Mouse (Mus musculus) megakaryocyte, adult 5-6 weeks (primary cell): ENCODE results near the gene Chd8. TPM values are rescaled to one million over a fixed set of nuclear protein-coding genes. Genes with fewer than 3 reads are reported as not detected.
A peak's percentile ranks its signal among the peaks of the same experiment; 100 is the strongest.
"Not testable (repeated sequence)": the region's sequence is repeated elsewhere in the genome, so short reads cannot be mapped to it uniquely, and the experiment has no call there.

Experiments
- ATAC-seq: 2 replicates; pipeline ENCODE4 v1.8.0; 2016; ENCODE audit warnings: mild to moderate bottlenecking, inconsistent platforms; ENCODE audit not compliant: poor library complexity, severe bottlenecking
- total RNA-seq, 2 experiments: library from RNA; stranded (forward) in 1 of 2; stranded (reverse) in 1 of 2; fragments of 153-499, 151-499 nt in 1 of 2; fragments of 221-1000, 200-1000 nt in 1 of 2; gene quantifications; 2 replicates each; pipeline versions ENCODE4 v1.2.3 to v1.2.4; 2015 to 2017

Gene Chd8
- total RNA-seq (2015): 73.1 and 77.7 TPM in 2 replicates
- total RNA-seq (2017): 36.9 and 47.6 TPM in 2 replicates

GRCm38 (mm10) chr14:52257484-52258213 is at the start of gene Chd8:
TSS of gene Chd8 (minus strand) at chr14:52257780.
- peak; percentile 98 for ATAC-seq

- ATAC-seq: no peak
Measured at GRCm38 (mm10) chr14:52306100-52306499, 48.5 kb upstream of the Chd8 start.

- peak; percentile 98 for ATAC-seq
Measured at GRCm38 (mm10) chr14:52304644-52305271, 47.2 kb upstream of the Chd8 start, which contains the start of gene Mettl3. TSS of gene Mettl3 (minus strand) at chr14:52305128.

GRCm38 (mm10) chr14:52303517-52303916 is 45.9 kb upstream of the Chd8 start:
- not testable (repeated sequence) for ATAC-seq

GRCm38 (mm10) chr14:52295558-52296264 is 38.1 kb upstream of the Chd8 start:
- peak; percentile 60 for ATAC-seq

- ATAC-seq: no peak
Measured at GRCm38 (mm10) chr14:52284191-52284590, 26.6 kb upstream of the Chd8 start.

- ATAC-seq: no peak
Measured at GRCm38 (mm10) chr14:52283629-52284028, 26.0 kb upstream of the Chd8 start.

- peak; percentile 36 for ATAC-seq
Measured at GRCm38 (mm10) chr14:52279747-52280120, 22.2 kb upstream of the Chd8 start.

- peak; percentile 95 for ATAC-seq
Measured at GRCm38 (mm10) chr14:52278932-52279746, 21.6 kb upstream of the Chd8 start, which contains the start of the genes Tox4 and Rab2b. TSS of gene Tox4 (plus strand) at chr14:52279146. TSS of gene Rab2b (minus strand) at chr14:52279545.

- no peak for ATAC-seq
Measured at GRCm38 (mm10) chr14:52277210-52277609, 19.6 kb upstream of the Chd8 start.

- ATAC-seq: no peak
Measured at GRCm38 (mm10) chr14:52272781-52273180, 15.2 kb upstream of the Chd8 start.

- no peak for ATAC-seq
Measured at GRCm38 (mm10) chr14:52256311-52257175, 1.0 kb downstream of the Chd8 start.

- ATAC-seq: no peak
Measured at GRCm38 (mm10) chr14:52246129-52246528, 11.5 kb downstream of the Chd8 start.

GRCm38 (mm10) chr14:52244690-52245042 is 12.9 kb downstream of the Chd8 start:
- ATAC-seq: no peak

- peak; percentile 100 for ATAC-seq
Measured at GRCm38 (mm10) chr14:52244041-52244689, 13.4 kb downstream of the Chd8 start.

GRCm38 (mm10) chr14:52236216-52236615 is 21.4 kb downstream of the Chd8 start:
- ATAC-seq: no peak

GRCm38 (mm10) chr14:52235165-52235564 is 22.4 kb downstream of the Chd8 start:
- ATAC-seq: no peak

GRCm38 (mm10) chr14:52232249-52232648 is 25.3 kb downstream of the Chd8 start:
- ATAC-seq: no peak

- no peak for ATAC-seq
Measured at GRCm38 (mm10) chr14:52225972-52226371, 31.6 kb downstream of the Chd8 start.
